Mouse (Mus musculus) cortical plate, adult 2 months (tissue): ENCODE data around the gene Cdcp2.

Experiments
- CTCF ChIP-seq: fragments of 200-500 bp; IDR thresholded peaks from 2 replicates; pipeline ENCODE4 v1.5.1; 2011; ENCODE audit warnings: mild to moderate bottlenecking, control low read depth, low read length; ENCODE audit not compliant: insufficient read depth; ENCODE audit errors: extremely low read depth
- POLR2A ChIP-seq: fragments of 200-500 bp; IDR thresholded peaks from 2 replicates; pipeline ENCODE4 v1.6.1; 2011; ENCODE audit warnings: mild to moderate bottlenecking, low read length, control low read depth; ENCODE audit not compliant: insufficient read depth; ENCODE audit errors: extremely low read depth

DNA sequence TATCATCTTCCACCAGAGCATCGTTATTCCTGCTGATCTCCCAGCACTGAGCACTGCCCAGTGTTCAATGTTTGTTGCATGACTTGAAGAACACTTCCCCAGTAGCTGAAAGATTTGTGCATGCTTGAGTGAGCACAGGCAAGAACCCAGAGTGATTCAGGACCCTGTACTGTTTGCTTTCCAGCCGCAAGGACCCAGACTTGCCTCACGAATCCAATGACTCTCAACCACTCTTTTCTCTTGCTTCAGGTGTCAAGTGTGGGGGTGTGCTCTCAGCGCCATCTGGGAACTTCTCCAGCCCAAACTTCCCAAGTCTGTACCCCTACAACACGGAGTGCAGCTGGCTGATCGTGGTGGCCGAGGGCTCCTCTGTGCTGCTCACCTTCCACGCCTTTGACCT, 5.5 kb downstream of the Cdcp2 start:
- TF ChIP-seq CTCF, result no peak
- no peak for TF ChIP-seq POLR2A
